Mouse (Mus musculus) liver, embryonic 18 days (tissue): ENCODE data around the gene Golga4. TPM values are rescaled to one million over a fixed set of nuclear protein-coding genes. Genes with fewer than 3 reads are reported as not detected.

ENCODE experiments used
- polyA plus RNA-seq: library from polyadenylated mRNA; depleted of rRNA; stranded (reverse); fragments of >200 nt; gene quantifications from 2 replicates; pipeline ENCODE4 v1.2.3, GENCODE M21; 2012; rRNA removed

Gene Golga4
- 14.2 and 16.7 TPM in 2 replicates for polyA plus RNA-seq

DNA sequence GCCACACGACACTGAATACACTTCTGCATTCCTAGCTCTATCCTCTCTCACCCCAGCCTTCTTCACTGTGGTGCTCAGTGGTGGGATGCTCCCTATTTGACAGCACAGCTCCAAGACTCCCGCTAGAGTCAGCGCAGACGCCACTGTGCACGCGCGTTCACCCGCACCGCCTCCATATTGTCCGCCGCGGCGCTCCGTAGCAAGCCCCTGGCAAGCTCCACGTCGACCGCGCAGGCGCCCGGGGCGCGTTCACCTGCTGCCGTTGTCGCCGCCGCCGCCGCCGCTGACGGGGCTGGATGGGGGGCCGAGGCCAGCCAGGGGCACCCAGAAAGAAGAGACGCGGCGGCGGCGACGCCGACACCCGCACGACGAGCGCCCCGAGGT lies at the start of gene Golga4:
Gene Golga4 (plus strand): TSS at position 248 of the 384 bp plus-strand sequence.

DNA sequence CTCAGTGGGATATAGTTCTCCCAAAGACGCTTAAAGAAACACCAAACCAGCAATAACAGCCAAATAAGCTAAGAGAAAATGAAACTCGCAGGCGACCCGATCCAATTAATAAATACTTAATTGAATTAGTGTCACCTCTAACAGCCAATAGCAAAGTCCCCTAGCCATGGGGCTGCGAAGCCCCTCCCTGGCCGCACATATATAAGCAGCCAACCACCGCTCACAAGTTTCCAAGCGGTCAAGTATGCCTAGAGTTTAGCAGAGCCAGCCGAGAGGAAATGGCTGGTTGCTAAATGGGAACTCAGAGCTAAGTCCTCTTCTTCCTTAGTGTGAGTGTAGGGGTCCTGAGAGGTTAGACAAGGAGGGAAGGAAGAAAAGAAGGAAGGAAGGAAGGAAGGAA lies 28.1 kb upstream of the Golga4 start, which contains the start of gene Eomes:
Gene Eomes (plus strand): TSS at position 252 of the 400 bp plus-strand sequence.

DNA sequence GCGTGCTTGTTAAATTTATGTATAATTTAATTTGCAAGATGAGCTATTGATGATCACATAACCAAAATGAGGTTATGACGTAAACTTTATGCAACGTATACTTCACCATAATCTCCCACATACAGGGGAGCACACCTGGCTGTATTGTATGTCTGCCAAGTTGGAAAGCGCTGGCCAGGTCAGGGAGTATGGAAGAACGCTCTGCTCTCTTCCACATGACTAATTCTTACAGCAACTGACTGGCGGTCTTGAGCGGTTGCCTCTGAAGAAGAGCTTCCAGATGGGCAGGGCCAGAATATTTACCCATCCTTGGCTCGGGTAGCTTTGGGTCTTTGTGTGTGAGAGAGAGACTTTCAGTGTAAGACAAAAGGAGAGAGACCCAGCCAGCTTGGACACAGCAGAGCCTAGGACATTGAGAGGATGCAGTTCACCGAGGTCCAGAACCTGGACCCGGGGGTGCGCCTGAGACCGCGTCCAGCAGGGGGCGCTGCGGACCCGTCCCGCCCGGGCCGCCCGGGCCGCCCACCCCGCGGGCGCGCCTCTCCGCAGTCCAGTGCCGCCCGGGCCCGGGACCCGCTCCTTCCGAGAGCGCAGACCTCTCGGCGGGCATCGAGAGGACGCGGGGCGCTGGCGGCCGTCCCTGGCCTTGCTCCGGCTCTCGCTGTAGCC lies 100.2 kb downstream of the Golga4 start, which contains the start of gene Itga9:
Gene Itga9 (plus strand): TSS at position 543 of the 669 bp plus-strand sequence.

Other genes starting within 250 kb of the Golga4 start
- 0.01 TPM in 1 of 2 replicates, not detected in the other for gene Eomes, start 28.1 kb upstream of the Golga4 start, polyA plus RNA-seq
- gene Itga9, start 100.4 kb downstream of the Golga4 start, polyA plus RNA-seq = 5.7 and 6.9 TPM in 2 replicates